Mouse (Mus musculus) WW6 (cell line): ENCODE results near the gene Taar4.

ENCODE experiments used
- DNase-seq: peaks from one replicate; pipeline ENCODE4 v3.0.0-alpha.2; 2013; ENCODE audit warnings: low read depth, low spot score

The Taar4 gene

GRCm38 (mm10) chr10:24007034-24007433 lies 46.7 kb downstream of the Taar4 start:
- no peak for DNase-seq

- no peak for DNase-seq
These were observed 47.8 kb downstream of the Taar4 start for GRCm38 (mm10) chr10:24008143-24008542.
